Mouse (Mus musculus) CH12.LX (cell line): ENCODE measurements around the gene A030005K14Rik. TPM values are rescaled to one million over a fixed set of nuclear protein-coding genes. Genes with fewer than 3 reads are reported as not detected.
A peak's percentile ranks its signal among the peaks of the same experiment; 100 is the strongest.

Experiments
- DNase-seq: peaks from one replicate; pipeline ENCODE4 v3.0.0-alpha.2; 2013; ENCODE audit errors: extremely low read depth
- H3K27ac ChIP-seq: 2 replicates; pipeline ENCODE4 v1.5.1; 2012; ENCODE audit warnings: low read depth, mild to moderate bottlenecking, control low read depth, moderate library complexity; ENCODE audit not compliant: insufficient read depth
- H3K27me3 ChIP-seq: replicated peaks from 2 replicates; pipeline ENCODE3; 2012; ENCODE audit warnings: inconsistent platforms
- H3K36me3 ChIP-seq, 2 experiments: replicated peaks in 1 of 2; 2 replicates each; pipeline versions ENCODE3 to v1.6.1; 2012; ENCODE audit warnings: inconsistent platforms in 1 of 2, low read length in 1 of 2, mild to moderate bottlenecking in 1 of 2, mixed read lengths in 1 of 2, moderate library complexity in 1 of 2; ENCODE audit not compliant: control insufficient read depth in 1 of 2, insufficient read depth in 1 of 2
- H3K4me1 ChIP-seq, 2 experiments: 2 replicates each; pipeline ENCODE4 v1.6.1; 2012; ENCODE audit warnings: inconsistent platforms in 1 of 2, moderate library complexity in 1 of 2; ENCODE audit not compliant: insufficient read depth in 2 of 2, control insufficient read depth in 1 of 2
- H3K4me2 ChIP-seq: 2 replicates; pipeline ENCODE4 v1.6.1; 2012; ENCODE audit warnings: low read depth, mild to moderate bottlenecking, control low read depth; ENCODE audit not compliant: poor library complexity, insufficient read depth, severe bottlenecking
- H3K4me3 ChIP-seq, 3 experiments: fragments of 150-350 bp in 1 of 3; sonication (generic) in 1 of 3; replicated peaks in 1 of 3; 2 replicates each; pipeline versions ENCODE3 to v1.5.1; 2011 to 2012; ENCODE audit warnings: low read depth in 2 of 3, low read length in 2 of 3, mild to moderate bottlenecking in 2 of 3, moderate library complexity in 2 of 3, control low read depth in 1 of 3, improper control_type of control experiment in 1 of 3, inconsistent platforms in 1 of 3, mixed read lengths in 1 of 3; ENCODE audit not compliant: poor library complexity in 1 of 3
- H3K79me2 ChIP-seq: replicated peaks from 2 replicates; pipeline ENCODE4 v1.6.1; 2012; ENCODE audit warnings: mild to moderate bottlenecking, moderate library complexity; ENCODE audit not compliant: control insufficient read depth, poor library complexity, insufficient read depth, severe bottlenecking; ENCODE audit errors: extremely low read depth
- H3K9ac ChIP-seq: 2 replicates; pipeline ENCODE4 v1.6.1; 2012; ENCODE audit warnings: low read depth, mild to moderate bottlenecking, control low read depth, moderate library complexity; ENCODE audit not compliant: insufficient read depth
- H3K9me3 ChIP-seq: replicated peaks from 2 replicates; pipeline ENCODE3; 2012; ENCODE audit warnings: low read length, inconsistent platforms, mixed read lengths
- BHLHE40 ChIP-seq: IDR thresholded peaks from 2 replicates; pipeline ENCODE4 v1.6.1; 2011; ENCODE audit warnings: mild to moderate bottlenecking, low read depth, low read length, improper control_type of control experiment
- CHD1 ChIP-seq: IDR thresholded peaks from 2 replicates; pipeline ENCODE4 v1.6.1; 2012; ENCODE audit warnings: low read depth, low read length, improper control_type of control experiment, inconsistent platforms
- ELF1 ChIP-seq: IDR thresholded peaks from 2 replicates; pipeline ENCODE4 v1.6.1; 2014; ENCODE audit warnings: low read depth, mild to moderate bottlenecking, inconsistent platforms, low read length, improper control_type of control experiment
- EP300 ChIP-seq: IDR thresholded peaks from 2 replicates; pipeline ENCODE4 v1.6.1; 2011; ENCODE audit warnings: low read length, improper control_type of control experiment
- IRF4 ChIP-seq: IDR thresholded peaks from 2 replicates; pipeline ENCODE4 v1.6.1; 2014; ENCODE audit warnings: low read depth, mild to moderate bottlenecking, inconsistent platforms, low read length, improper control_type of control experiment
- JUN ChIP-seq: IDR thresholded peaks from 2 replicates; pipeline ENCODE4 v1.6.1; 2011; ENCODE audit warnings: low read depth, mild to moderate bottlenecking, low read length, improper control_type of control experiment, moderate library complexity; ENCODE audit not compliant: insufficient read depth
- JUND ChIP-seq: conservative IDR thresholded peaks from 2 replicates; pipeline ENCODE4 v1.6.1; 2011; ENCODE audit warnings: low read depth, low read length, improper control_type of control experiment
- KAT2A ChIP-seq: IDR thresholded peaks from 2 replicates; pipeline ENCODE4 v1.6.1; 2012; ENCODE audit warnings: low read length, improper control_type of control experiment, inconsistent platforms; ENCODE audit not compliant: insufficient replicate concordance
- MAX ChIP-seq: IDR thresholded peaks from 2 replicates; pipeline ENCODE4 v1.6.1; 2011; ENCODE audit warnings: low read length, improper control_type of control experiment
- PAX5 ChIP-seq: IDR thresholded peaks from 2 replicates; pipeline ENCODE4 v1.6.1; 2012; ENCODE audit warnings: low read length, inconsistent platforms, mixed read lengths
- POLR2A ChIP-seq: IDR thresholded peaks from 2 replicates; pipeline ENCODE4 v1.6.1; 2011; ENCODE audit warnings: low read depth, mild to moderate bottlenecking, improper control_type of control experiment, low read length
- RAD21 ChIP-seq: IDR thresholded peaks from 2 replicates; pipeline ENCODE4 v1.6.1; 2011; ENCODE audit warnings: low read depth, mild to moderate bottlenecking, low read length, improper control_type of control experiment, moderate library complexity
- TBP ChIP-seq: conservative IDR thresholded peaks from 2 replicates; pipeline ENCODE4 v1.6.1; 2011; ENCODE audit warnings: low read depth, low read length, improper control_type of control experiment
- USF1 ChIP-seq: IDR thresholded peaks from 2 replicates; pipeline ENCODE4 v1.6.1; 2014; ENCODE audit warnings: low read depth, mild to moderate bottlenecking, inconsistent platforms, low read length, improper control_type of control experiment
- USF2 ChIP-seq: conservative IDR thresholded peaks from 2 replicates; pipeline ENCODE4 v1.6.1; 2011; ENCODE audit warnings: low read depth, low read length, improper control_type of control experiment
- ZKSCAN1 ChIP-seq: IDR thresholded peaks from 2 replicates; pipeline ENCODE4 v1.6.1; 2012; ENCODE audit warnings: low read depth, inconsistent platforms, low read length, improper control_type of control experiment, borderline replicate concordance
- dilution Hi-C: fragments of 300-500 bp; cut with MboI; formaldehyde crosslinking; loops from 2 replicates; pipeline ENCODE4 v1.14.3; 2020; ENCODE audit warnings: low sequenced_read_pairs; ENCODE audit not compliant: extremely low pct_unique_long_range_greater_than_20kb, extremely low pct_ligation_motif_present
- in situ Hi-C: fragments of 300-500 bp; cut with MboI; formaldehyde crosslinking; loops from 3 replicates; pipeline ENCODE4 v1.14.3; 2019; ENCODE audit warnings: low sequenced_read_pairs, low pct_ligation_motif_present, low pct_unique_long_range_greater_than_20kb, mixed read lengths
- polyA plus RNA-seq: library from polyadenylated mRNA; unstranded; fragments of >175 nt; gene quantifications from 2 replicates; pipeline ENCODE4 v1.2.1, GENCODE M21; 2012; ENCODE audit warnings: low read depth; ENCODE audit not compliant: insufficient read length
- total RNA-seq, 2 experiments: library from RNA; depleted of rRNA; stranded (reverse); fragments of 300-350 nt in 1 of 2; fragments of >200 nt in 1 of 2; gene quantifications; 2 replicates each; pipeline ENCODE4 v1.2.3; 2012 to 2014

Gene A030005K14Rik
- total and polyA plus RNA-seq, 3 experiments: not detected

GRCm38 (mm10) chr1:83099580-83100137, 40.5 kb upstream of the A030005K14Rik start:
- H3K4me2 ChIP-seq: no peak overlapping the region
- no peak overlapping the region for H3K9ac ChIP-seq
- H3K36me3 ChIP-seq: no peaks in the 10 kb centered on the region
- peaks cover 15 to 17% of the 10 kb centered on the region in 2 experiments for H3K4me1 ChIP-seq
- H3K9me3 ChIP-seq: no peaks in the 10 kb centered on the region
- TF ChIP-seq TBP: no peak
- TF ChIP-seq JUN: no peak
- no peak for TF ChIP-seq KAT2A
- no peak for TF ChIP-seq JUND
- no peak for TF ChIP-seq ZKSCAN1
- TF ChIP-seq CHD1: no peak
- no peak for TF ChIP-seq POLR2A
- TF ChIP-seq MAX: no peak
- TF ChIP-seq ELF1: no peak
- no peak for TF ChIP-seq USF2
- TF ChIP-seq EP300: no peak
- TF ChIP-seq BHLHE40: no peak
- no peak for TF ChIP-seq USF1
- TF ChIP-seq PAX5: no peak
- no peak for TF ChIP-seq RAD21
- TF ChIP-seq, all 38 proteins: peak for 0
- dilution Hi-C loops (no loop called here), in situ Hi-C loops (no loop called here)
- no peaks in the 10 kb centered on the region for H3K27me3 ChIP-seq
- H3K27ac ChIP-seq: no peak overlapping the region
- DNase-seq: no peak
- no peak overlapping the region for H3K4me3 ChIP-seq
- H3K79me2 ChIP-seq: no peaks in the 10 kb centered on the region

- H3K9me3 ChIP-seq: no peaks in the 10 kb centered on the region
- TF ChIP-seq IRF4 (peak; percentile 52; the same call in 1 of the 2 replicates), JUN (no peak)
- H3K36me3 ChIP-seq: no peaks in the 10 kb centered on the region
- DNase-seq: no peak
- H3K4me1 ChIP-seq: peaks cover 15 to 17% of the 10 kb centered on the region in 2 experiments
- no peaks in the 10 kb centered on the region for H3K27me3 ChIP-seq
- H3K4me3 ChIP-seq: no peak overlapping the region
- dilution Hi-C loops: no loop called here
- in situ Hi-C loops: no loop called here
- no peak overlapping the region for H3K27ac ChIP-seq
- H3K79me2 ChIP-seq: no peaks in the 10 kb centered on the region
- H3K4me2 ChIP-seq: no peak overlapping the region
- no peak overlapping the region for H3K9ac ChIP-seq
These were observed 40.0 kb upstream of the A030005K14Rik start for GRCm38 (mm10) chr1:83099160-83099559.
